Mouse (Mus musculus) neural tube, embryonic 14.5 days (tissue): ENCODE measurements around the gene Pik3r2. TPM values are rescaled to one million over a fixed set of nuclear protein-coding genes. Genes with fewer than 3 reads are reported as not detected.

Experiments used
- ATAC-seq: fragments of 200-750 bp; cut with Nextera tagmentation; 2 replicates; pipeline ENCODE4 v1.8.0; 2017; ENCODE audit warnings: low read depth, mild to moderate bottlenecking, moderate TSS enrichment, moderate library complexity
- H3K27ac ChIP-seq: fragments of 300-500 bp; sonication (generic); 2 replicates; pipeline ENCODE4 v1.5.1; 2014; ENCODE audit warnings: low read depth, mild to moderate bottlenecking, control low read depth, low read length, moderate library complexity, mixed read lengths
- H3K27me3 ChIP-seq: fragments of 300-500 bp; sonication (generic); 2 replicates; pipeline ENCODE4 v1.6.1; 2014; ENCODE audit warnings: low read length; ENCODE audit not compliant: control insufficient read depth, insufficient read depth
- H3K36me3 ChIP-seq: fragments of 300-500 bp; sonication (generic); 2 replicates; pipeline ENCODE4 v1.6.1; 2014; ENCODE audit warnings: low read length, mixed read lengths; ENCODE audit not compliant: control insufficient read depth, insufficient read depth
- H3K4me1 ChIP-seq: fragments of 300-500 bp; sonication (generic); 2 replicates; pipeline ENCODE4 v1.6.1; 2014; ENCODE audit warnings: low read length; ENCODE audit not compliant: control insufficient read depth, insufficient read depth
- H3K4me2 ChIP-seq: fragments of 300-500 bp; sonication (generic); 2 replicates; pipeline ENCODE4 v1.6.1; 2014; ENCODE audit warnings: mild to moderate bottlenecking, low read depth, low read length, control low read depth
- H3K4me3 ChIP-seq: fragments of 300-500 bp; sonication (generic); 2 replicates; pipeline ENCODE4 v1.5.1; 2014; ENCODE audit warnings: low read depth, low read length, control low read depth, mixed read lengths
- H3K9ac ChIP-seq: fragments of 300-500 bp; sonication (generic); replicated peaks from 2 replicates; pipeline ENCODE4 v1.6.1; 2014; ENCODE audit warnings: low read depth, mild to moderate bottlenecking, control low read depth, low read length, mixed read lengths
- H3K9me3 ChIP-seq: fragments of 300-500 bp; sonication (generic); 2 replicates; pipeline ENCODE4 v1.6.1; 2016; ENCODE audit warnings: low read length; ENCODE audit not compliant: control insufficient read depth
- WGBS: fragments of 180-500 bp; shearing (Covaris S2); extraction: QIAGEN DNeasy Blood & Tissue Kit; methylation state at CpG from one replicate; pipeline ENCODE4 v1.1.7; 2014; 5-methylcytosine and 5-hydroxymethylcytosine counted together
- polyA plus RNA-seq: library from polyadenylated mRNA; unstranded; fragments of >200 nt; fragmentation: Nextera tagmentation; extraction: Ambion mirVana; gene quantifications from 2 replicates; pipeline ENCODE4 v1.2.1, GENCODE M21; 2014

The Pik3r2 gene
- polyA plus RNA-seq, 1 experiment from 2014 or later: 72.2 TPM

DNA sequence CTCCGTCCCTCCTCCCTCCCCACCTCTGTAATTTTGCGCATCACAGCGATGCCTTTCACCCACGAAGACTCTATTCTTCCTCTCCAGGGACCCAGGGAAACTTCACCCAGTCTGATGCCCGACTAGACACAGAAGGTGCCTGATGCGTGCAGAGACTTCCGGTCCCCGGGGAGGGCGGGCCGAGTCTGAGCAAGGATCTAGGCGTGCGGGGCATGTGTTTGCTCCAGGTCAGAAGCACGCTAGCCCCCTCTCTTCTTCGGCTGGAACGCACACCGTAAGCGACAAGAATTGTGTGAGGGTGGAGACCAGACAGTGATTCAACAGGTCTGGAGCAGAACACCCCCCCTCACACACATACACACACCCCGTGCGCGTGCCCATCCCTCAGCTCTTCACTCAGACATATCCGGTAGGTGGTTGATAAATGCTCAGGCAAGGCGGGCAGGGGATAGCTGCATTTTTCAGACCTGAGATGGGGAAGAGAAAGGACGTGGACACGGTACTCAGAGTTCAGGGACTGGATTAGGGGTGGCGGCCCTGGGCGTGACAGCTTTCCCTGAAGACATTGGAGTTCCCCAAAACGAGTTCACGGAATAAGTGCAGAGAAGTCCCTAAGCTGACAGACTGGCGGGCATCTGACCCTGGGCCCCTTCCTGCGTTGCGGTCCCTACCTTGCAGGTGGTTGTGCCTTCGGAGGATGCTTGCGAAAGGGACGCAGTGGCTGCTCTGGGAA is 10.5 kb downstream of the Pik3r2 start:
- 3% methylated on average over 34 of the region's 34 CpGs for WGBS
- peak overlapping the region; percentile 42 for H3K4me2 ChIP-seq

DNA sequence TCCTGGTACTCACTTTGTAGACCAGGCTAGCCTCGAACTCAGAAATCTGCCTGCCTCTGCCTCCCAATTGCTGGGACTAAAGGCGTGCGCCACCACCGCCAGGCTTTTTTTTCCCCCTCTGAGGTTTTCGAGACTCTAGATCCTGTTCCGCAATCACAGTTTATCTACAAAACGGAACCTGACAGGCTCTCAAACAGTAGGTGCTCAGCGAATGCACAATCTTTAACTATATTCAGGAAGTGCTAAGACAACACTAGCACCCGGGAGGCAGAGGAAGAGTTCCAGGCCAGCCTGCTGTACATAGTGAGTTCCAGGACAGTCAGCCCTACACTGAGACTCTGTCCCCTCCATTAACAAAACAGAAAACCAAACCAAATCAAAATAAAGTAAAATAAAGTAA is 11.2 kb downstream of the Pik3r2 start:
- no peak overlapping the region for H3K27ac ChIP-seq
- no peak overlapping the region for H3K4me2 ChIP-seq
- peaks cover 25% of the 10 kb centered on the region for H3K36me3 ChIP-seq
- no peak overlapping the region for H3K9ac ChIP-seq
- no peaks in the 10 kb centered on the region for H3K9me3 ChIP-seq
- no peak overlapping the region for H3K4me3 ChIP-seq
- WGBS: 81% methylated on average over 9 of the region's 9 CpGs
- ATAC-seq: no peak
- no peaks in the 10 kb centered on the region for H3K27me3 ChIP-seq
- peaks cover 9% of the 10 kb centered on the region for H3K4me1 ChIP-seq

More for the DNA sequence above, 10.5 kb downstream of the Pik3r2 start:
- Histone ChIP-seq H3K27ac (no peak overlapping the region), H3K36me3 (peaks cover 32% of the 10 kb centered on the region), H3K4me3 (no peak overlapping the region), H3K4me1 (peaks cover 6% of the 10 kb centered on the region; the same call in 1 of the 2 replicates), H3K27me3 (no peaks in the 10 kb centered on the region), H3K9me3 (no peaks in the 10 kb centered on the region), H3K9ac (peak overlapping the region; percentile 39; the same call in 1 of the 2 replicates)
- no peak for ATAC-seq

DNA sequence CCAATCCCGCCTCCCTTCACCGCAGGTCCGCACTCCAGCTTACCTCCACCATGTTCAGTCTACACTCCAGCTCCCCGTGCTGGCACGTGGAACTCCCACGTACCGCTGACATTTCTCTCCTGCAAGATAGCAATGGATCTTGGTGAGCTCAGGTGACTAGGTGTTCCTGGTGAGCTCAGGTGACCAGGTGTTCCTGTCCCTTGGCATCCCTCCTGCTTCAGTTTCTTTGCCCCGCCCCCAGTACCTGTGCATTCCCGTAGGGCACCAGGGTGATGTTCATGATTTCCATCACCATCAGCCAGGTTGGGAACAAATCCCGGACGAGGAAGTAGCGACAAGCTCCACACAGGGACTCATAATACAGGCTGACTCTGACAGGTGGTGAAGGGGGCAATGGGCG is 11.8 kb downstream of the Pik3r2 start:
- 93% methylated on average over 13 of the region's 13 CpGs for WGBS
- Histone ChIP-seq H3K27ac (no peak overlapping the region), H3K27me3 (no peaks in the 10 kb centered on the region), H3K4me3 (no peak overlapping the region), H3K9me3 (no peaks in the 10 kb centered on the region), H3K36me3 (peaks cover 18% of the 10 kb centered on the region), H3K9ac (no peak overlapping the region), H3K4me2 (no peak overlapping the region), H3K4me1 (peaks cover 15% of the 10 kb centered on the region)
- no peak for ATAC-seq

- H3K4me1 ChIP-seq: peaks cover 19% of the 10 kb centered on the region
- no peaks in the 10 kb centered on the region for H3K9me3 ChIP-seq
- H3K4me2 ChIP-seq: no peak overlapping the region
- H3K9ac ChIP-seq: no peak overlapping the region
- no peak for ATAC-seq
- peaks cover 15% of the 10 kb centered on the region for H3K36me3 ChIP-seq
- WGBS: 85% methylated on average over 8 of the region's 8 CpGs
- no peaks in the 10 kb centered on the region for H3K27me3 ChIP-seq
- H3K27ac ChIP-seq: no peak overlapping the region
- no peak overlapping the region for H3K4me3 ChIP-seq
Observed at GRCm38 (mm10) chr8:70764026-70764425, 12.5 kb downstream of the Pik3r2 start.

DNA sequence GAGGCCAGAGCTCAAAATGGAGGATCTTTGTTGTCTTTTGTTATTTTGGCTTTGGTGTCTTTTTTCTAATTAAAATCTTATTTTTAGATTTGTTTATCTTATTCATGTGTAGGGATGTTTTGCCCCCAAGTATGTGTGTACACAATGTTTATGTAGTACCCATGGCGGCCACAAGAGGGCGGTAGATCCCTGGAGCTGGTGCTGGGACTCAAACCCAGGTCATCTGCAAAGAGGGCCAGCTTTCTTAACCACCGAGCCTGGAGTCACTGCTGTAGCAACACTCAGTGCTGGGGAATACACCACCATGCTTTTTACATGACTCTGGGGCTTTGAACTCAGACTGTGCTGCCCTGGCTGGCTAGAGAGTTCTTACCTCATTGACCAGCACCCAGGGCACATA is 13.2 kb downstream of the Pik3r2 start:
- no peak overlapping the region for H3K27ac ChIP-seq
- H3K36me3 ChIP-seq: peaks cover 9% of the 10 kb centered on the region; the same call in 1 of the 2 replicates
- no peak overlapping the region for H3K9ac ChIP-seq
- H3K9me3 ChIP-seq: no peaks in the 10 kb centered on the region
- ATAC-seq: no peak
- no peak overlapping the region for H3K4me2 ChIP-seq
- WGBS: 4% methylated on average over 3 of the region's 3 CpGs
- H3K4me3 ChIP-seq: no peak overlapping the region
- H3K27me3 ChIP-seq: no peaks in the 10 kb centered on the region
- peaks cover 19% of the 10 kb centered on the region for H3K4me1 ChIP-seq

DNA sequence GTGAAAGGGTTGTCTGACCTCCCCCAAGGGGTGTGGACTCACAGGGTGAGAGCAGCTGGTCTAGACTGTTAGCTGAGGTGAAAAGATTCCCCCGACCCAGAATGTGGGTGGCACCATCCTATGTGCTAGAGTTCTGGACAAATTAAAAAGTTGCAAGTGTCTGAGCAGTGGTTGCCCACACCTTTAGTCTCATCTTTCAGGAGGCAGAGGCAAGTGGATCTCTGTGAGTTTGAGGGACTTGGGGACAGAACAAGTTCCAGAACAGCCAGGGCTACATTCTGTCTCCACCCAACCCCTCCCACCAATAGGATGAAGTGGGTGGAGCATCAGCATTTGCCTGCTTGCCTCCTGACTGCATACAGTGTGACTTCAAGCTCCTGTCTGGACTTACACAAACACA is 14.4 kb downstream of the Pik3r2 start:
- H3K4me2 ChIP-seq: no peak overlapping the region
- 90% methylated on average over 1 of the region's 1 CpGs for WGBS
- H3K36me3 ChIP-seq: peaks cover 11% of the 10 kb centered on the region; the same call in 1 of the 2 replicates
- H3K4me3 ChIP-seq: no peak overlapping the region
- no peaks in the 10 kb centered on the region for H3K27me3 ChIP-seq
- H3K4me1 ChIP-seq: peaks cover 19% of the 10 kb centered on the region
- H3K9me3 ChIP-seq: no peaks in the 10 kb centered on the region
- no peak overlapping the region for H3K27ac ChIP-seq
- H3K9ac ChIP-seq: no peak overlapping the region
- no peak for ATAC-seq

DNA sequence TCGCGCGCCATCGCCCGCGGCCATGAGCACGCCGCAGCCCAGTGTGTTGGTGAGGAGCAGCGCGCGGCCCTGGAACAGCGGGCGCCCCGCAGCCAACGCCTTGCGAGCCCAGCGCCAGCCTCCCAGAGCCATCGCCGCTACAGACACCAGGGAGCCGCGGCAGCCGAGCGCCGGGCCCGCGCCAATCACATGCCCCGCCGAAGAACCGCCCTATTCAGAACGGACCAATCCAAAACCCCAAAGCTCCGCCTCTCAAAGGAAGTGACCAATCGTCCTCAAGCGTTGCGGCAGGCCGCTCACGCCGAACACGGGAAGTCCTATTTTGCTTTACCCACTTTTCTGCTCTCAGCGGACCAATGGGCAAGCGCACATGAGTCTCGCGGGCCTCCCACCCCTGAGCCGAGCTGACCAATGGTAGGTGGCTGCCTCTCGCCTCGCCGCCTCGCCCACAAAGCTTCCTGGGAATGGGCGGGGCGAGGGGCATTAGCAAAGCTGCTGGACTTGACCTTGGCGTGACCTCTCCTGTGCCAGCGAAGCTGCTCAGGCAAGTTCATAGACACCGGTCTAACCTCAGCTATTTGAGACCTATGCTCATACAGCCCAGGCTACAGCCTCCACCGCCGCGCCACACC is 15.6 kb downstream of the Pik3r2 start, which contains the start of gene Mpv17l2:
Mpv17l2 (minus strand) TSS at position 172 of the 632 bp plus-strand sequence.
- peaks cover 20% of the 10 kb centered on the region for H3K4me1 ChIP-seq
- WGBS: under 1% methylated on average over 55 of the region's 55 CpGs
- peak within 1 kb of the TSS; percentile 76 for H3K9ac ChIP-seq
- H3K9me3 ChIP-seq: no peaks in the 10 kb centered on the region
- H3K27ac ChIP-seq: peak within 1 kb of the TSS; percentile 82
- H3K4me2 ChIP-seq: peak within 1 kb of the TSS; percentile 98
- peak; percentile 96 for ATAC-seq
- peak within 1 kb of the TSS; percentile 64 for H3K4me3 ChIP-seq
- H3K27me3 ChIP-seq: no peaks in the 10 kb centered on the region
- peaks cover 18% of the 10 kb centered on the region; the same call in 1 of the 2 replicates for H3K36me3 ChIP-seq

- H3K4me1 ChIP-seq: peaks cover 23% of the 10 kb centered on the region
- under 1% methylated on average over 22 of the region's 22 CpGs for WGBS
- peak overlapping the region; percentile 64 for H3K4me3 ChIP-seq
- peaks cover 19% of the 10 kb centered on the region; the same call in 1 of the 2 replicates for H3K36me3 ChIP-seq
- H3K9ac ChIP-seq: peak overlapping the region; percentile 76
- no peaks in the 10 kb centered on the region for H3K27me3 ChIP-seq
- H3K27ac ChIP-seq: peak overlapping the region; percentile 82
- peak overlapping the region; percentile 98 for H3K4me2 ChIP-seq
- no peaks in the 10 kb centered on the region for H3K9me3 ChIP-seq
- peak; percentile 35; the same call in 1 of the 2 replicates for ATAC-seq
Observed at GRCm38 (mm10) chr8:70760350-70760749, 16.2 kb downstream of the Pik3r2 start.
